Mouse (Mus musculus): ENCODE data around the gene Abcg1. TPM values are rescaled to one million over a fixed set of nuclear protein-coding genes. Genes with fewer than 3 reads are reported as not detected.

Gene Abcg1
- polyA plus RNA-seq, 1 experiment from 2014 or later: 10.1 TPM

DNA sequence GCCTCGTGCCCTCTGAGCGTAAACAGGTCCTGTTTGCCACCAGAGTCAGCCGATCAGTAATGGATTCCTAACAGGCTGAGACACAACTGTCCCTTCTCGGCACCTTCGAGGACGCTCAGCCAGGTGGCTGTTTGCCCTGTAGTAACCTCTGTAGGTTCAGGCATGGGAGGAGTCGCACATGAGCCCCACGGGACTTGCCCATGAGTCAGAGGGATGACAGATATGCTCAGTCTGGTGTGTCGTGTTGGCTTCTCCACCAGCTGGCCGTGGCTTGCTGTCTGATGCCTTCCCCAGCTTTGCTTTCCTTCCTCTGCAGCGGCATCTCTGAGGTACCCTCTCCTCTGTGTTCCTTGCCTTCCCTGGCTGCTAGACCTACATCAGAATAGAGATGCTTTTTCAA lies 9.6 kb downstream of the Abcg1 start:
- Histone ChIP-seq H3K9me3 (ENCODE audit: control insufficient read depth, low read length) (no peaks in the 10 kb centered on the region), H3K36me3 (ENCODE audit: control insufficient read depth, insufficient read depth, low read length) (0 out of 2 replicates have a peak, but pooled peaks cover 5% of the 10 kb centered on the region), H3K4me3 (ENCODE audit: control insufficient read depth in 1 of 2, insufficient read depth in 1 of 2, low read depth in 1 of 2, low read length in 2 of 2) (no peak overlapping the region), H3K27me3 (ENCODE audit: control insufficient read depth, insufficient read depth, low read length) (no peaks in the 10 kb centered on the region), H3K4me1 (ENCODE audit: control insufficient read depth in 2 of 2, insufficient read depth in 2 of 2, low read length in 2 of 2) (peaks cover 31 to 41% of the 10 kb centered on the region in 2 experiments), H3K9ac (ENCODE audit: low read length) (no peak overlapping the region), H3K27ac (replicated peaks in 1 of 2; ENCODE audit: control insufficient read depth in 1 of 2, insufficient read depth in 1 of 2, low read depth in 2 of 2, low read length in 2 of 2) (no peak overlapping the region), H3K4me2 (ENCODE audit: low read length) (no peak overlapping the region)
- ATAC-seq (ENCODE audit: insufficient number of reproducible peaks, insufficient read depth, low FRiP score, low read depth): no peak
- WGBS: 68% methylated on average over 11 of the region's 11 CpGs

GRCm38 (mm10) chr17:31069121-31069520 lies 11.6 kb downstream of the Abcg1 start:
- peaks cover 45 to 62% of the 10 kb centered on the region in 2 experiments for H3K4me1 ChIP-seq (ENCODE audit: control insufficient read depth in 2 of 2, insufficient read depth in 2 of 2, low read length in 2 of 2)

GRCm38 (mm10) chr17:31069845-31070244 lies 12.4 kb downstream of the Abcg1 start:
- 56% methylated on average over 4 of the region's 4 CpGs for WGBS
- Histone ChIP-seq H3K9me3 (ENCODE audit: control insufficient read depth, low read length) (no peaks in the 10 kb centered on the region), H3K27me3 (ENCODE audit: control insufficient read depth, insufficient read depth, low read length) (no peaks in the 10 kb centered on the region), H3K9ac (ENCODE audit: low read length) (no peak overlapping the region), H3K36me3 (ENCODE audit: control insufficient read depth, insufficient read depth, low read length) (0 out of 2 replicates have a peak, but pooled peaks cover 5% of the 10 kb centered on the region), H3K4me3 (ENCODE audit: control insufficient read depth in 1 of 2, insufficient read depth in 1 of 2, low read depth in 1 of 2, low read length in 2 of 2) (no peak overlapping the region), H3K4me2 (ENCODE audit: low read length) (no peak overlapping the region), H3K27ac (replicated peaks in 1 of 2; ENCODE audit: control insufficient read depth in 1 of 2, insufficient read depth in 1 of 2, low read depth in 2 of 2, low read length in 2 of 2) (no peak overlapping the region), H3K4me1 (ENCODE audit: control insufficient read depth in 2 of 2, insufficient read depth in 2 of 2, low read length in 2 of 2) (peaks cover 50 to 68% of the 10 kb centered on the region in 2 experiments)
- ATAC-seq (ENCODE audit: insufficient number of reproducible peaks, insufficient read depth, low FRiP score, low read depth): no peak

More at GRCm38 (mm10) chr17:31069121-31069520, 11.6 kb downstream of the Abcg1 start:
- no peak overlapping the region for H3K4me2 ChIP-seq (ENCODE audit: low read length)
- 0 out of 2 replicates have a peak, but pooled peaks cover 5% of the 10 kb centered on the region for H3K36me3 ChIP-seq (ENCODE audit: control insufficient read depth, insufficient read depth, low read length)
- H3K9ac ChIP-seq (ENCODE audit: low read length): no peak overlapping the region
- no peak for ATAC-seq (ENCODE audit: insufficient number of reproducible peaks, insufficient read depth, low FRiP score, low read depth)
- no peak overlapping the region for H3K27ac ChIP-seq (replicated peaks in 1 of 2; ENCODE audit: control insufficient read depth in 1 of 2, insufficient read depth in 1 of 2, low read depth in 2 of 2, low read length in 2 of 2)
- no peaks in the 10 kb centered on the region for H3K9me3 ChIP-seq (ENCODE audit: control insufficient read depth, low read length)
- H3K4me3 ChIP-seq (ENCODE audit: control insufficient read depth in 1 of 2, insufficient read depth in 1 of 2, low read depth in 1 of 2, low read length in 2 of 2): no peak overlapping the region
- WGBS: 85% methylated on average over 6 of the region's 6 CpGs
- no peaks in the 10 kb centered on the region for H3K27me3 ChIP-seq (ENCODE audit: control insufficient read depth, insufficient read depth, low read length)

GRCm38 (mm10) chr17:31070403-31071185 lies 13.1 kb downstream of the Abcg1 start:
- Histone ChIP-seq H3K27me3 (ENCODE audit: control insufficient read depth, insufficient read depth, low read length) (no peaks in the 10 kb centered on the region), H3K4me1 (ENCODE audit: control insufficient read depth in 2 of 2, insufficient read depth in 2 of 2, low read length in 2 of 2) (peaks cover 53 to 75% of the 10 kb centered on the region in 2 experiments), H3K4me3 (ENCODE audit: control insufficient read depth in 1 of 2, insufficient read depth in 1 of 2, low read depth in 1 of 2, low read length in 2 of 2) (no peak overlapping the region), H3K9ac (ENCODE audit: low read length) (no peak overlapping the region), H3K36me3 (ENCODE audit: control insufficient read depth, insufficient read depth, low read length) (0 out of 2 replicates have a peak, but pooled peaks cover 2% of the 10 kb centered on the region), H3K9me3 (ENCODE audit: control insufficient read depth, low read length) (no peaks in the 10 kb centered on the region), H3K4me2 (ENCODE audit: low read length) (peak overlapping the region; percentile 43; the same call in 1 of the 2 replicates), H3K27ac (replicated peaks in 1 of 2; ENCODE audit: control insufficient read depth in 1 of 2, insufficient read depth in 1 of 2, low read depth in 2 of 2, low read length in 2 of 2) (peak overlapping the region; percentile 79 to 85)
- WGBS: 31% methylated on average over 6 of the region's 6 CpGs
- ATAC-seq (ENCODE audit: insufficient number of reproducible peaks, insufficient read depth, low FRiP score, low read depth): no peak

DNA sequence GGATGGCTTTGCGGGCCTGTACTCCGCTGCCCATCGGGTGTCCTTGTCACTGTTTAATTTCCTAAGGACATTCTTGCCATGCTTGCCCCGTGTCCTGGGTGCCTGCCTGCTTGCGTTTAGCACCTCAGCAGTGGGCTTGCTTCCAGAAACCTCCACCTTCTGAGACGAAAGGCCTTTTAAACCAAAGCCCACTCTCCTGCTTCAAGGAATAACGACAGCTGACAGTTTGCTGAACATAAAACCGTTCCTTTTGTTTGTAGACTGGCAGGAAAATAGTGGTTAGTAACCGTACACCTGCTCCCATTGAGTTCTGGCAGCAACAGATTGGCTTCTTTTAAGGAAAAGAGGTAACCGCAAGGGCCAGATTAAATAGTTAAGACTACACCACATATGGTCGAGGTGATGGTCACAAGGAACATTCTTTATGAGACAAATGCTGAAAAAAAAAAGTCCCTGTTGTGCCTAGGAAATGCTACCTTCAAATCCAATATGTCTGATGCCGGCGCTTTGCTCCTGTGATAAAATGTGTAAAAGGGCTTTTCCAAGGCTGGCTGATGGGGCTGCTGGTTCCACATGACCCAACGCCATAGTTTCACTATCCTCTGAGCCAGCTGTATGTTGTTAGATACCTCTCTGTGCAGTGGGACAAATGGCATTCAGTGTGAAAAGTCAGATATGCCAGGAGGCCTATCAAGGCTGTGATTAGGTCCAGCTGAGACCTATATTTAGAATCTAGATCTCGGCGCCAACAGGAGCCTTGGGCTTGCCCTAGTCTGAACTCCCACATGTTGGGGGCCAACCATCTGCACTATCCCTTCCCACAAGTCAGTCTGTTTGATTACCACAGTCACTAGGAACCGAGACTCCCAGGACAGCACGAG lies 14.2 kb downstream of the Abcg1 start:
- H3K4me1 ChIP-seq (ENCODE audit: control insufficient read depth in 2 of 2, insufficient read depth in 2 of 2, low read length in 2 of 2): peaks cover 54 to 76% of the 10 kb centered on the region in 2 experiments
- peak overlapping the region; percentile 43 for H3K4me2 ChIP-seq (ENCODE audit: low read length)
- no peak overlapping the region for H3K4me3 ChIP-seq (ENCODE audit: control insufficient read depth in 1 of 2, insufficient read depth in 1 of 2, low read depth in 1 of 2, low read length in 2 of 2)
- peak overlapping the region; percentile 79 to 85 for H3K27ac ChIP-seq (replicated peaks in 1 of 2; ENCODE audit: control insufficient read depth in 1 of 2, insufficient read depth in 1 of 2, low read depth in 2 of 2, low read length in 2 of 2)
- WGBS: 27% methylated on average over 18 of the region's 18 CpGs
- H3K36me3 ChIP-seq (ENCODE audit: control insufficient read depth, insufficient read depth, low read length): no peaks in the 10 kb centered on the region
- H3K9me3 ChIP-seq (ENCODE audit: control insufficient read depth, low read length): no peaks in the 10 kb centered on the region
- no peaks in the 10 kb centered on the region for H3K27me3 ChIP-seq (ENCODE audit: control insufficient read depth, insufficient read depth, low read length)
- peak overlapping the region; percentile 46 for H3K9ac ChIP-seq (ENCODE audit: low read length)
- ATAC-seq (ENCODE audit: insufficient number of reproducible peaks, insufficient read depth, low FRiP score, low read depth): peak; percentile 59

GRCm38 (mm10) chr17:31072872-31073271 lies 15.4 kb downstream of the Abcg1 start:
- Histone ChIP-seq H3K4me2 (ENCODE audit: low read length) (peak overlapping the region; percentile 64), H3K27ac (replicated peaks in 1 of 2; ENCODE audit: control insufficient read depth in 1 of 2, insufficient read depth in 1 of 2, low read depth in 2 of 2, low read length in 2 of 2) (peak overlapping the region; percentile 79 to 85), H3K9me3 (ENCODE audit: control insufficient read depth, low read length) (no peaks in the 10 kb centered on the region), H3K9ac (ENCODE audit: low read length) (no peak overlapping the region), H3K27me3 (ENCODE audit: control insufficient read depth, insufficient read depth, low read length) (no peaks in the 10 kb centered on the region), H3K4me1 (ENCODE audit: control insufficient read depth in 2 of 2, insufficient read depth in 2 of 2, low read length in 2 of 2) (peaks cover 57 to 75% of the 10 kb centered on the region in 2 experiments), H3K4me3 (ENCODE audit: control insufficient read depth in 1 of 2, insufficient read depth in 1 of 2, low read depth in 1 of 2, low read length in 2 of 2) (peak overlapping the region in 1 of 2 experiments; percentile 10; a peak in 1 of 4 replicates), H3K36me3 (ENCODE audit: control insufficient read depth, insufficient read depth, low read length) (no peaks in the 10 kb centered on the region)
- no peak for ATAC-seq (ENCODE audit: insufficient number of reproducible peaks, insufficient read depth, low FRiP score, low read depth)
- WGBS: 73% methylated on average over 4 of the region's 4 CpGs

DNA sequence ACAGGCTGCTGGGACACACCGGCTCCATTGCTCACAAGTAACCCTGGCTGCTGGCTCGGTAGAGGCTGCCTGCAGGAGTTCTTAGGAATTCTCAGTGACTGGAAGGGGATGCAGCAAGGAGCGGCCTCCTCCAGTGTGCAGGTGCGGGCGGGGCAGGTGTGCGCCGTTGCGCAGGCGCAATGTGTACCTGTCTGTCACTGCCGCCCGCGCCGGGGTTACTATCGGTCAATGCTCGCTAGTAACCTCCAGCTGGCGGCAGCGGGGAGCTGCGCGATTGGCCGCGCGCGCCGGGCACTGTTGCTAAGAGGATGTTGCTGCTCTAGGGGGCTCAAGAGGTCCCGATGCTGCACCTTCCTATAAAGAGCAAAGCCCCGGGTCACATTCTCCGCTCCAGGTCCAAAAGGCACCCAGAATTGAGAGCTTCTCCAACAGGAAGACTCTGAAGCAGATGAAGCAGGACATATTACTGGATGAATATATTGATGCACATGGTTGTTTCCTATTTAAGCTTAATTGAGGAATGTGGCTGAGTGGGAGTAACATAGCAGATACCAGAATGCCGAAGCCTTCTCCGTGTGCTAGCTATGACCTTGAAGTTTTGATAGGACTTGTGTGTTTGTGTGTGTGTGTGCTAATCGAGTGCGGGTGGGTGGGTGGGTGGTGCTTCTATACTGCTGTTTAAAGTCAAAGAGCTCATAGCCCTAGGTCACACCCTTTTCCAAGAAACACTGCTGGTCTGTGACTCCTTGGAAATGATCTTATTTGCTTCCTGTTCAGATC lies 16.0 kb downstream of the Abcg1 start:
- Histone ChIP-seq H3K27ac (replicated peaks in 1 of 2; ENCODE audit: control insufficient read depth in 1 of 2, insufficient read depth in 1 of 2, low read depth in 2 of 2, low read length in 2 of 2) (peak overlapping the region; percentile 79 to 85), H3K4me3 (ENCODE audit: control insufficient read depth in 1 of 2, insufficient read depth in 1 of 2, low read depth in 1 of 2, low read length in 2 of 2) (peak overlapping the region in 1 of 2 experiments; percentile 10; a peak in 2 of 4 replicates), H3K9ac (ENCODE audit: low read length) (no peak overlapping the region), H3K4me2 (ENCODE audit: low read length) (peak overlapping the region; percentile 64), H3K36me3 (ENCODE audit: control insufficient read depth, insufficient read depth, low read length) (no peaks in the 10 kb centered on the region), H3K27me3 (ENCODE audit: control insufficient read depth, insufficient read depth, low read length) (no peaks in the 10 kb centered on the region), H3K4me1 (ENCODE audit: control insufficient read depth in 2 of 2, insufficient read depth in 2 of 2, low read length in 2 of 2) (peaks cover 52 to 75% of the 10 kb centered on the region in 2 experiments), H3K9me3 (ENCODE audit: control insufficient read depth, low read length) (no peaks in the 10 kb centered on the region)
- ATAC-seq (ENCODE audit: insufficient number of reproducible peaks, insufficient read depth, low FRiP score, low read depth): peak; percentile 48
- WGBS: 3% methylated on average over 31 of the region's 31 CpGs
